Mouse (Mus musculus): ENCODE data around the gene Ppp1r12a. TPM values are rescaled to one million over a fixed set of nuclear protein-coding genes. Genes with fewer than 3 reads are reported as not detected.

Gene Ppp1r12a
- polyA plus RNA-seq, 1 experiment from 2014 or later, result 71.1 TPM

DNA sequence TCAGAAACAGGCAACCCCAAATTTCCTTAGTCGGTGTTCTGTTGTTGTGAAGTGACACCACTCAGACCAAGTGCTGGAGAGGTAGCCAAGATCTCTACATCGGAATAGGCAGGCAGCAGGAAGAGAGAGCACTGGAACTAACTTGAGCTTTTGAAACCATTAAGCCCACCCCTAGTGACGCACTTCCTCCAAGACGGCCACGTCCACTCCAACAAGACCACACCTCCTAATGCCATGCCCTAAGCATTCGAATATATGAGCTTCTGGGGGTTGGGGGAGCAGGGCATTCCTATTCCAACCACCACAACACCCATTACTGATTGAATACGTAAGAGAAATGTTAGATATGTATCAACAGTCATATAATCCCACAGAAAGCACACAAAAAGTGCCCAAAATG is 134.5 kb downstream of the Ppp1r12a start:
- WGBS, result 87% methylated on average over 7 of the region's 7 CpGs
- H3K9ac ChIP-seq (ENCODE audit: low read length), result no peak overlapping the region
- no peak for ATAC-seq (ENCODE audit: low FRiP score, low TSS enrichment)

DNA sequence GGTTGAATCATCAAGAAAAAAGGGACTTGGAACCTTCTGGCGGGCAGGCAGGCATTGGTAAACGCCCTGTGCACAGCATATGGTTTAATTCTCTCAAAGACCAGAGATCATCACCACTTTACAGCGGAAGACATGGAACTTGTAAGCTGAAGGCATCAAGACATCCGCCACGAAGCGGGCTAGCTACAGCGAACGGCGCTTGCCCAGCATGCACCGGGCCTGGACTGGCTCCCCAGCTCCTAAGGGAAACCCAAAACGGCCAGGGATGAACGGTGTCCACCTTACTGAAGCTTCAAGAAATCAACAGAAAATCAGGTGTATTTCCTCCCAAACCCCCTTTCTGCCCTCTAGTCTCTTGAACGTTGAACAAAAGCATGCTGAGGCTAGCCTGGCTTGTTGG is 136.3 kb downstream of the Ppp1r12a start:
- TF ChIP-seq EP300 (optimal IDR thresholded peaks at IDR 0.05) (no peak), CTCF (IDR thresholded peaks at IDR 0.05; ENCODE audit: low read depth) (no peak)
- Histone ChIP-seq H3K36me3 (ENCODE audit: control insufficient read depth, insufficient read depth, low read length) (no peaks in the 10 kb centered on the region), H3K4me1 (replicated peaks; ENCODE audit: control insufficient read depth, insufficient read depth) (no peaks in the 10 kb centered on the region), H3K27ac (replicated peaks) (no peak overlapping the region), H3K9me3 (ENCODE audit: control insufficient read depth, low read length) (no peaks in the 10 kb centered on the region), H3K27me3 (ENCODE audit: control insufficient read depth, insufficient read depth, low read length) (no peaks in the 10 kb centered on the region), H3K4me3 (ENCODE audit: low read depth, low read length) (no peak overlapping the region), H3K4me2 (replicated peaks; ENCODE audit: low read depth) (no peak overlapping the region), H3K9ac (ENCODE audit: low read length) (no peak overlapping the region)
- DNase-seq (ENCODE audit: low spot score) (no peak), ATAC-seq (ENCODE audit: low FRiP score, low TSS enrichment) (no peak)
- WGBS, result 92% methylated on average over 13 of the region's 13 CpGs

More for the DNA sequence above, 134.5 kb downstream of the Ppp1r12a start:
- no peak overlapping the region for H3K4me2 ChIP-seq (replicated peaks; ENCODE audit: low read depth)
- no peaks in the 10 kb centered on the region for H3K27me3 ChIP-seq (ENCODE audit: control insufficient read depth, insufficient read depth, low read length)
- no peak for DNase-seq (ENCODE audit: low spot score)
- H3K4me1 ChIP-seq (replicated peaks; ENCODE audit: control insufficient read depth, insufficient read depth), result no peaks in the 10 kb centered on the region
- H3K27ac ChIP-seq (replicated peaks), result no peak overlapping the region
- no peak overlapping the region for H3K4me3 ChIP-seq (ENCODE audit: low read depth, low read length)
- no peak for TF ChIP-seq CTCF (IDR thresholded peaks at IDR 0.05; ENCODE audit: low read depth)
- TF ChIP-seq EP300 (optimal IDR thresholded peaks at IDR 0.05), result no peak
- no peaks in the 10 kb centered on the region for H3K9me3 ChIP-seq (ENCODE audit: control insufficient read depth, low read length)
- H3K36me3 ChIP-seq (ENCODE audit: control insufficient read depth, insufficient read depth, low read length), result no peaks in the 10 kb centered on the region

DNA sequence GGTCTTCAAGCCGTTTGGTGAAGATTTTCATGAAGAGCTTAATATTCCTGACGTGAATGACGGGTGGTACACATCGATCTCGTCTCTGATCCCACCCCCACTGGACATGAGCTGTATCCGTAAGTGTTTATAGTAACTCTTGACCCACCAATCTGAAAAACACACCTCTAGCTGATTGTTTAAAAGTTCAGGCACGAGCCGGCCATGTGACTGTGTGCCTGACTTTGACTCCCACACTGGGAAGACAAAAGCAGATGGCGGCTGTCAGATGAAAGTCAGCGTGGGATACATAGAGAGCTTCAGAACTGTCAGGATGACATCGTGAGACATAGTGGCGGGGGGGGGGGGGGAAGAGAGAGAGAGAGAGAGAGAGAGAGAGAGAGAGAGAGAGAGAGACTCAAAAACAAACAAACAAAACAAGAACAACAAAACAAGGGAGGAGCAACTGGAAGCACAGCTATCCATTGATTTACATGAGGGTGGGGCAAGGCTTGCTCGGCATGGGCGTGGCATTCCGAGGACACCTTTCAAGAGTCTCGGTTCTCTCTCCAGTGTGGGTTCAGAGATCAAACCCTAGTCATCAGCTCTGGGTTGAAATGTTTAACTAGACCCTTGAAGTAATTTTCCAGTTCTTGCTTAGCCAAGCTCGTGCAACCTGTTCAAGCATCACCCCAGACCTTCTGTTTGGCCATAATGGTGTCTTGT is 137.0 kb downstream of the Ppp1r12a start:
- Histone ChIP-seq H3K9me3 (ENCODE audit: control insufficient read depth, low read length) (no peaks in the 10 kb centered on the region), H3K4me3 (ENCODE audit: low read depth, low read length) (no peak overlapping the region), H3K27ac (replicated peaks) (no peak overlapping the region), H3K9ac (ENCODE audit: low read length) (no peak overlapping the region), H3K4me1 (replicated peaks; ENCODE audit: control insufficient read depth, insufficient read depth) (no peaks in the 10 kb centered on the region), H3K36me3 (ENCODE audit: control insufficient read depth, insufficient read depth, low read length) (no peaks in the 10 kb centered on the region), H3K27me3 (ENCODE audit: control insufficient read depth, insufficient read depth, low read length) (no peaks in the 10 kb centered on the region), H3K4me2 (replicated peaks; ENCODE audit: low read depth) (no peak overlapping the region)
- no peak for ATAC-seq (ENCODE audit: low FRiP score, low TSS enrichment)
- DNase-seq (ENCODE audit: low spot score), result no peak
- 70% methylated on average over 16 of the region's 17 CpGs for WGBS
- TF ChIP-seq EP300 (optimal IDR thresholded peaks at IDR 0.05) (no peak), CTCF (IDR thresholded peaks at IDR 0.05; ENCODE audit: low read depth) (no peak)

DNA sequence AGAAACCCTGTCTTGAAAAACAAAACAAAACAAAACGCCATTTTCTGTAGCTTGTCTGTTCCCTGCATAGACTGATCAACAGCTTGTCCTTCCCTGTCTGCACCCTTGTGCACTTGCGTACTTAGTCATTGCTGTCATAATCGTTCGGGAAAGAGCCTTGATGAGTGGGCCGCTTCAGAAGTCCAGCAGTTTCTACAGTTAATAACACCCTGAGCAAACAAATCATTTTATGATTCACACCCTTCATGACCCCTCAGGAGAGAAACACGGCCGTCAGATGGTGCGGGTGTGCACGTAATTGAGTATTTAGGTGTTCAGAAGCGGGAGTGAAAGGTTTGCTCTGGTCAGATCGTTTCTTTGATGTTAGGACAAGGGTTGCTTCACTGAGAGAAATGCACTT is 137.8 kb downstream of the Ppp1r12a start:
- TF ChIP-seq EP300 (optimal IDR thresholded peaks at IDR 0.05), result no peak
- no peak for TF ChIP-seq CTCF (IDR thresholded peaks at IDR 0.05; ENCODE audit: low read depth)
- Histone ChIP-seq H3K27me3 (ENCODE audit: control insufficient read depth, insufficient read depth, low read length) (no peaks in the 10 kb centered on the region), H3K27ac (replicated peaks) (0 out of 2 replicates have a peak overlapping the region, but pooled peaks have one; percentile 24), H3K4me2 (replicated peaks; ENCODE audit: low read depth) (no peak overlapping the region), H3K36me3 (ENCODE audit: control insufficient read depth, insufficient read depth, low read length) (no peaks in the 10 kb centered on the region), H3K4me1 (replicated peaks; ENCODE audit: control insufficient read depth, insufficient read depth) (no peaks in the 10 kb centered on the region), H3K9me3 (ENCODE audit: control insufficient read depth, low read length) (no peaks in the 10 kb centered on the region), H3K4me3 (ENCODE audit: low read depth, low read length) (no peak overlapping the region), H3K9ac (ENCODE audit: low read length) (no peak overlapping the region)
- DNase-seq (ENCODE audit: low spot score) (peak; percentile 22), ATAC-seq (ENCODE audit: low FRiP score, low TSS enrichment) (peak; percentile 79)
- 52% methylated on average over 11 of the region's 11 CpGs for WGBS

DNA sequence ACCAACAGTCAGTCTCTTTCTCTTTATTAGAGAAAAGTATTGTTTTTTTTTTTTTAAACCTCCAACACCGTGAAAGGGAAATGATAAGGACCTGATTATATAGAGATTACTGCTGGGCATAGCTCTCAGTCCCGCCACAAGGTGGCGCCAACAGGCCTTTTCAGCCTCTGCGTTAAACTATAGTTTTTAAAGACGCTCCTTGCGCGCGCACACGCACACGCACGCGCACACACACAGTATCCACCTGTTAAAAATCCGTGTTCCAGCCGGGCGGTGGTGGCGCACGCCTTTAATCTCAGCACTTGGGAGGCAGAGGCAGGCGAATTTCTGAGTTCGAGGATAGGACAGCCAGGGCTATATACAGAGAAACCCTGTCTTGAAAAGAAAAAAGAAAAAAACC is 138.8 kb downstream of the Ppp1r12a start:
- Histone ChIP-seq H3K4me2 (replicated peaks; ENCODE audit: low read depth) (0 out of 2 replicates have a peak overlapping the region, but pooled peaks have one; percentile 23), H3K27me3 (ENCODE audit: control insufficient read depth, insufficient read depth, low read length) (no peaks in the 10 kb centered on the region), H3K27ac (replicated peaks) (no peak overlapping the region), H3K36me3 (ENCODE audit: control insufficient read depth, insufficient read depth, low read length) (no peaks in the 10 kb centered on the region), H3K4me1 (replicated peaks; ENCODE audit: control insufficient read depth, insufficient read depth) (no peaks in the 10 kb centered on the region), H3K9ac (ENCODE audit: low read length) (no peak overlapping the region), H3K9me3 (ENCODE audit: control insufficient read depth, low read length) (no peaks in the 10 kb centered on the region), H3K4me3 (ENCODE audit: low read depth, low read length) (no peak overlapping the region)
- TF ChIP-seq CTCF (IDR thresholded peaks at IDR 0.05; ENCODE audit: low read depth) (peak; percentile 89), EP300 (optimal IDR thresholded peaks at IDR 0.05) (no peak)
- ATAC-seq (ENCODE audit: low FRiP score, low TSS enrichment) (peak; percentile 76), DNase-seq (ENCODE audit: low spot score) (peak; percentile 85)
- 12% methylated on average over 19 of the region's 19 CpGs for WGBS

DNA sequence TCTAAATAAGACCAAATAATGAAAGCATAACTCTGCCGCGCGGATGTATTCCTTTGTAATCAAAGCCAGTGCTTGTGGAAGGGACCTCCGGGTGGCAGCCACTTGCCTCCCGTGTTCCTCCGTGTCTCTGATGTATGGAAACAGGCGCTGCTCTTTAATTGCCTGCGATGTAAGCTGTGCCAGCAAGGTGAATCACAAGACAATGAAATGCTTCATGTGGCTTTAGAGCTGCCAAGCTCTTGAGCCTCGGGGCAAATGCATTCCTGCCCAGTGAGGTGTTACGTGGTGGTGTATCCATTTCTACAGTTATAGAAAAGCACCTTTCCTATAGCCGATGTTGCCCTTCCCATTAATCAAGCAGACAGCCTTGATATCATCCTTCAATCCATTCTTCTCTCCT is 145.8 kb downstream of the Ppp1r12a start:
- no peaks in the 10 kb centered on the region for H3K4me1 ChIP-seq (replicated peaks; ENCODE audit: control insufficient read depth, insufficient read depth)
- no peak overlapping the region for H3K4me3 ChIP-seq (ENCODE audit: low read depth, low read length)
- ATAC-seq (ENCODE audit: low FRiP score, low TSS enrichment) (no peak), DNase-seq (ENCODE audit: low spot score) (no peak)
- no peak overlapping the region for H3K27ac ChIP-seq (replicated peaks)
- H3K9me3 ChIP-seq (ENCODE audit: control insufficient read depth, low read length), result no peaks in the 10 kb centered on the region
- no peak for TF ChIP-seq CTCF (IDR thresholded peaks at IDR 0.05; ENCODE audit: low read depth)
- no peak for TF ChIP-seq EP300 (optimal IDR thresholded peaks at IDR 0.05)
- no peak overlapping the region for H3K4me2 ChIP-seq (replicated peaks; ENCODE audit: low read depth)
- H3K27me3 ChIP-seq (ENCODE audit: control insufficient read depth, insufficient read depth, low read length), result no peaks in the 10 kb centered on the region
- H3K36me3 ChIP-seq (ENCODE audit: control insufficient read depth, insufficient read depth, low read length), result no peaks in the 10 kb centered on the region
- 65% methylated on average over 11 of the region's 11 CpGs for WGBS
- H3K9ac ChIP-seq (ENCODE audit: low read length), result no peak overlapping the region
